Mouse (Mus musculus): ENCODE results near the gene Gm9508.
"Not testable (repeated sequence)": the region's sequence is repeated elsewhere in the genome, so short reads cannot be mapped to it uniquely, and the experiment has no call there.

Gene Gm9508

GRCm38 (mm10) chr10:77697133-77697532 is at the start of gene Gm9508:
TSS of gene Gm9508 (minus strand) at chr10:77697233.
- DNase-seq = no peak

- not testable (repeated sequence) for DNase-seq
Measured at GRCm38 (mm10) chr10:77741924-77742688, 45.1 kb upstream of the Gm9508 start, which contains the start of gene Gm18596. TSS of gene Gm18596 (minus strand) at chr10:77742638.

GRCm38 (mm10) chr10:77738929-77739328 is 41.9 kb upstream of the Gm9508 start:
- no peak for DNase-seq

- DNase-seq = no peak
Measured at GRCm38 (mm10) chr10:77735928-77736327, 38.9 kb upstream of the Gm9508 start.

- peak; percentile 6 for DNase-seq
Measured at GRCm38 (mm10) chr10:77729241-77729640, 32.2 kb upstream of the Gm9508 start.

- no peak for DNase-seq
Measured at GRCm38 (mm10) chr10:77728280-77728679, 31.2 kb upstream of the Gm9508 start.

- DNase-seq = no peak
Measured at GRCm38 (mm10) chr10:77726186-77726585, 29.2 kb upstream of the Gm9508 start, which contains the start of gene Gm10100. TSS of gene Gm10100 (plus strand) at chr10:77726486.

- DNase-seq = no peak
Measured at GRCm38 (mm10) chr10:77724855-77725254, 27.8 kb upstream of the Gm9508 start.

- not testable (repeated sequence) for DNase-seq
Measured at GRCm38 (mm10) chr10:77720299-77720698, 23.3 kb upstream of the Gm9508 start, which contains the start of gene Krtap12-1. TSS of gene Krtap12-1 (plus strand) at chr10:77720599.

- DNase-seq = no peak
Measured at GRCm38 (mm10) chr10:77715507-77715906, 18.5 kb upstream of the Gm9508 start, which contains the start of gene Gm10142. TSS of gene Gm10142 (plus strand) at chr10:77715807.

GRCm38 (mm10) chr10:77713734-77714133 is 16.7 kb upstream of the Gm9508 start:
- no peak for DNase-seq

GRCm38 (mm10) chr10:77711157-77711556 is 14.1 kb upstream of the Gm9508 start, which contains the start of gene Gm10024:
TSS of gene Gm10024 (plus strand) at chr10:77711457.
- not testable (repeated sequence) for DNase-seq

GRCm38 (mm10) chr10:77709831-77710230 is 12.8 kb upstream of the Gm9508 start:
- no peak for DNase-seq

- DNase-seq = no peak
Measured at GRCm38 (mm10) chr10:77706326-77706725, 9.3 kb upstream of the Gm9508 start, which contains the start of gene Gm10272. TSS of gene Gm10272 (plus strand) at chr10:77706626.

GRCm38 (mm10) chr10:77690356-77690807 is 6.7 kb downstream of the Gm9508 start, which contains the start of gene Gm19402:
TSS of gene Gm19402 (minus strand) at chr10:77690757.
- not testable (repeated sequence) for DNase-seq

GRCm38 (mm10) chr10:77687021-77687420 is 10.0 kb downstream of the Gm9508 start:
- DNase-seq = no peak

GRCm38 (mm10) chr10:77685895-77686664 is 11.0 kb downstream of the Gm9508 start, which contains the start of gene Tspear:
TSS of gene Tspear (plus strand) at chr10:77686569.
- no peak for DNase-seq

GRCm38 (mm10) chr10:77684181-77684580 is 12.9 kb downstream of the Gm9508 start:
- no peak for DNase-seq

GRCm38 (mm10) chr10:77682994-77683393 is 14.0 kb downstream of the Gm9508 start:
- no peak for DNase-seq

GRCm38 (mm10) chr10:77677562-77677961 is 19.5 kb downstream of the Gm9508 start:
- peak; percentile 40 for DNase-seq

- DNase-seq = peak; percentile 66
Measured at GRCm38 (mm10) chr10:77673765-77674164, 23.3 kb downstream of the Gm9508 start.

GRCm38 (mm10) chr10:77671519-77671918 is 25.5 kb downstream of the Gm9508 start:
- no peak for DNase-seq

GRCm38 (mm10) chr10:77670710-77671109 is 26.3 kb downstream of the Gm9508 start:
- no peak for DNase-seq

Measured in thymus, postnatal 25 days (tissue).